Mouse (Mus musculus) hindlimb bud, embryonic 11.5 days (tissue): ENCODE data around the gene AC131692.1.

Source experiments
- DNase-seq: peaks from one replicate; pipeline ENCODE4 v3.0.0-alpha.2; 2012; ENCODE audit warnings: low read depth, low spot score; ENCODE audit errors: extremely low spot score

The AC131692.1 gene

DNA sequence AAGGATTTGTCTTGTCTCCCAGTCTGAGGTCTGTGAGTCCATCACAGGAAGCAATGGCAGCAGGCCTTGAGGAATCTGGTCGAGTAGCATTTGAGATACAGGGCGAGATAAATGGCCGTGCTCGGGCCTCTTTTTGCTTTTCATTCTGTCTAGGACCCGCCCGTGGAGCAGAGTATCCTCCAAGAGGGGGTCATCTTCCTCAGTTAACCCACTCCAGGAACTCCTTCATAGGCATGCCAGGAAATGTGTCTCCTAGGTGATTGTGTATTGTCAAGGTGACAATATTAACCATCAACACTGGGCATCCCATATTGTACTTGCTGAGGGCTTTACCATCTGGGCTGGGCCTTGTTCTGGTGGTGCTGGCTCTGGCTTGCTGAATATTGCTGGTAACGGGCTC, at the start of gene AC131692.1:
TSS of gene AC131692.1 (plus strand) at position 301 of the 400 bp plus-strand sequence.
- DNase-seq, result no peak

DNA sequence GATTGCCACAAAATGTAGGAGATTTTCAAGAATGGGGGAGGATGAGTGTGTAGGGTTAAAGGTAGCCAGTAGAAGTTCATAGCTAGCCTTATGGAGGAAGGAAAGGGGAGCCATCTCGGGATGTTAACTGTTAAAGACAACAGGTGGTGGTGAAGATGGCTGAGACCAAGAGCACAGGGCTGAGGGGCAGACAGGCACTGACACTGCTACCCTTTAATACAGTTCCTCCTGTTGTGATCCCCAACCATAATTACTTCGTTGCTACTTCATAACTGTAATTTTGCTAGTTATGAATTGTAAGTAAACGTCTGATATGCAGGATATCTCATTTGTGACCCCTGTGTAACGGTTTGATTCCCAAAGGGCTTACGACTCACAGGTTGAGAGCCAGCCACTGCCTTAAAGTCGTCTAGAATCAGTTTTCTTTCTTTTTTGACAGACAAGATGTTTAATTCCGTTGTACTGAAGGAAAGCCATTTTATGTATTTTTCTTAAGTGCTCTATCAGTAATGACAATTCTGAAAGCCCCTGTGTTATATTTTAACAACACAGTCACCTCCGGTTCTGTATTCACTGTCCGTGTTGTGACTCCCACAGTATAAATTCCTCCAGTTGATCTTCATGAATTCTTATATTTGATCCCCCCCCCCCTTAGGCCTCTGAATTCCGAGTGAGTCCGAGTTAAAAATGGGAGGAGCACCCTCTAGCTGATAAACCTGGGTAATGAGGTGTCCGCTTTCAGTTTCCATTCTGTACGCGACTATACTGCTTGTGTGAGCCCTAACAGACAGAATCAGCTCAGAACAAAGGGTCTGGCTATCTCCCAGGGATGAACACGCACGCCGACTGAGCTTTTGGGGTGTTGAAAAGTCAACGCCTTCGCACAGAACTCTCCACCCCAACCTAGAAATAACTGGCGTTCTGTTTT, 48.6 kb upstream of the AC131692.1 start:
- DNase-seq, result no peak

DNA sequence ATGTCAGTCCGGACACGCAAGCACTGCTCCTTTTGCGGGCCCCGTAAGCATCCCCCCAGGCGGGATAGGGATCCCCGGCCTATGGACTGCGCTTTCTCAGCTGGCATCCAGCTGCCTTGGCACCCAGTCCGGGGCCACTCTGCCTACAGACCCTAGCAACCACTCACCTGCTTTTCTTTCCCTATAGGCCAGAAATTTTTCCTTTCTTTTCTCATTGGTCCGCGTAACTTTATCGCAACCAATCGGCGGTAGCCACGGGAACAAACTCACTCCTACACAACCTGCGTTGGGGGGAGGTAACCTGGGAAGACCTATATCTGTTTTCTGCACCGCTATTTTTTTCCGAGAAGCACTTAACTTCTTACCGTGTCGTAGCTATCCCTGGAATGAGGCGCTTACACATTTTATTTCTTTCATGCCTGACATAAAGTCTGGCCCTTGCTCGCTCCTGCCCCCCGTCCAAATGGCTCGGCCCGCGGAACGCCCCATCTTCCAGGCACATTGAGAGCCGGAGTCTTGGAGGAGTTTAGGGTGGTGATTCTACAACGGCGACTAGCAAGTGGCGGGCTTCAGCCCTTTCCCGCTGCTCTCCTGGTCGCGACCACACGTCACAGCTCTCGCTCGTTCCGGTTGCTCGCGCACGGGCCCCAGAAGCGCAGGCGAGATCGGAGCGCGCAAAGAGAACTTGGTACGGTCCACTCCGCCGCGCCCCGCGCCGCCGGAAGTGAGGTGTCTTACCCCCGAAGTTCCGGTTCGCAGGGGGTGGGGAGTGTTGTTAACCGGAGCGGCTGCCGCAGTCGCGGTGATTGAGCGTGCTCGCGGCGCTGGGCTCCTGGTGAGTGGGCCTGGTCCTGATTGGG, 47.7 kb upstream of the AC131692.1 start, which contains the start of gene Syvn1:
TSS of gene Syvn1 (plus strand) at position 283 of the 860 bp plus-strand sequence.
- DNase-seq, result peak; percentile 98

DNA sequence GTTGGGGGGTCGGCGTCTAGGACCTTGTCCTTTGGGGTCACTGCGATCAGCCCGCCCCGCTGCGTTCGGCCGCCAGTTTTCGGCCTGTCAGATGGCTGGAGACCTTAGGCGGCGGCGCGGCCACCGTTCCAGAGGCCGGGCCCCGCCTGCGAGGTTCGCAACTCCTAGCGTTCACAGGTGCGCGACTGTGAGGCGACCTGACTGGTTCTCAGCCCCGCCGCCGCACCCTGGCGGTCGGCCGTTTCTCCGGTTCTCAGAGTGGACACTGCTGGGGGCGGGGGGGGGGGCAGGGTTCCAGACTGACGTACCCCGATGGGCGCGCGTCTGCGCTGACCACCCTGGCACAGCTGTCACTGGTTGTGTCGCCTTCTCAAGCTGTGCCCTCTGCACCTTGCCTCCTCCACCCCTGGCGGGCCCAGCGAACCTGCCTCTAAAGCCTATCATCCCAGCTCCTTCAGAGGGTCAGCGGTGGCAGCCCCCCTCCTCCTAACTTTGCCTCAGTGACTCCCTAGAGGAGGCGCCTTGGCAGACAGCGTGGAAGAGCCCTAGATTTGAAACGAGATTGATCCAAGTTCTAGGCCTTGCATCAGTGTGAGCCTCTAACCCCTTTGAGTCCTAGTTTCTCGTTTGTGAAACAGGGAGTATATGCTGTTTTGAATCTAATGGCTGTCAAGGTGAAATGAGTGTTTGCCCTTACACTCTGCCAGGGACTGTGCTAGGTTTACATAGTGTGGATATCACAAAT, 46.9 kb upstream of the AC131692.1 start:
- DNase-seq, result no peak

DNA sequence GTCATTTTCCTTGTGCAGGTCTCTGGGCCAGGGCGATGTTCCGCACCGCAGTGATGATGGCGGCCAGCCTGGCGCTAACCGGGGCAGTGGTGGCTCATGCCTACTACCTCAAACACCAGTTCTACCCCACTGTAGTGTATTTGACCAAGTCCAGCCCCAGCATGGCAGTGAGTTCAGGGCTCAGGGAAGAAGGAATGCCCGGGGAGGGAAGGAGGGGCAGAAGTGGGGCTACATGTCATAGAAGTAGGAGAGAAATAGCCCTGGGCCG, 46.4 kb upstream of the AC131692.1 start:
- no peak for DNase-seq

DNA sequence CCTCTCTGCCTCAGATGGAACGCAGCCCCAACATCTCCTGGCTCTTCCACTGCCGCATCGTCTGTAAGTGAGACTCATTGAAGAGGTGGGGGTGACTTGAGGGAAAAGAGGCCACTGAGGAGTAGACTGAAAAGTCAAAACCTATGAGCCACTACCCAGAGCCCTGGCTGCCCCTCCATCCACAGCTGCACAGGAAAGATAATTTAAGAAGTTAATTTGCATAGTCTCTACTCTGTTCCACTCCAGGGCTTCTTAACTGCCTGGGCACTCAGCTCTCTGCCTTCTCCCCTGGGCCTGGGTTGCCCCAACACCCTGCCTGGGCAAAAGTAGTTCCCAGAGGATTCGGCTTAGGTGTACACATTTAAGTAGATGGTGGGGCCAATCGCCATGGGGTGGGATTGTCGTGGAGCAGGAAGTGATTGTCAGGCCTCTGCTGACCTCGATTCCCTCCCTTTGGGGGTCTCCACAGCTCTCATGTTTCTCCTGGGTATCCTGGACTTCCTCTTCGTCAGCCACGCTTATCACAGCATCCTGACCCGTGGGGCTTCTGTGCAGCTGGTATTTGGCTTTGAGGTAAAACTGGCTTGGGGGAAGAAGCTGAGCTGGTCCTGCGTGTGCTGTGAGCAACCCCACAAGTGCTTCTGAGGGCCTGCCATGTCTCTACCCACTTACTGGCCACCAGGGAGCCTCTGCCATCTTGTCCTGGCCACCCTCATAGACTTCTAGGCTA, 45.4 kb upstream of the AC131692.1 start:
- DNase-seq, result no peak

DNA sequence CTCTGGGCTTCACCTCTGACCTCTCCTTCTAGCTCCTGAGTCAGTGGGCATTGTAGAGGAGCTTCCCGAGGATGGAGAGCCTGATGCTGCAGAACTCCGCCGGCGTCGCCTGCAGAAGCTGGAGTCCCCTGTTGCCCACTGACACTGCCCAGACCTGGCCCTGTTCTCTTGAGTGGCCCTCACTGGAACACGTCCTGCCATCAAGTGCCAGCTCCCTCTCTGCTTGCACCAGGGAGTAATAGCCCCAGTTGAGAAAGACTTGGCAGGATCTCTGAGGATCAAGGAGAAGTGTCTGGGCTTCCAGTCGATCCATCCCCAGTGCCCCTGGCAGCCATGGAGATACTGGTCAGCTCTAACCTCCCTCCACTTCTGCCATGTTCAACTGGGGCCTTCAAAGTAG, 41.7 kb upstream of the AC131692.1 start:
- no peak for DNase-seq

DNA sequence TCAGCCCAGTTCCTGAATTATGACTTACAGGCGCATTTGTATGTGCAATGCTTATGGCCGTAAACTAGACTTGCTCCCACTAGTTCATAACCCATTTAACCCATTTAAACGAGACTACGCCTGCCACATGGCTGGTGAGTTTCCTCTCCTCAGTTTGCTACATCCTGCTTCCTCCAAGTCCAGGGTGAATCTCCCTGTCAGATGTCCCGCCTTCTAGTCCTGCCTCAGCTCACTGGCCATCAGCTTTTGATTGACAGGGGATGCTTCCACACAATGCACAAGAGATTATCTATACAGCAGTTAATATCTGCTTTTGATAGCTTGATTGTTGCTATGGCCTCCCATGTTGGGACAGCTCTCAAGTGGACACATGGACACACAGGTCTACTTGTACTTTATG, 39.9 kb upstream of the AC131692.1 start:
- DNase-seq, result no peak

DNA sequence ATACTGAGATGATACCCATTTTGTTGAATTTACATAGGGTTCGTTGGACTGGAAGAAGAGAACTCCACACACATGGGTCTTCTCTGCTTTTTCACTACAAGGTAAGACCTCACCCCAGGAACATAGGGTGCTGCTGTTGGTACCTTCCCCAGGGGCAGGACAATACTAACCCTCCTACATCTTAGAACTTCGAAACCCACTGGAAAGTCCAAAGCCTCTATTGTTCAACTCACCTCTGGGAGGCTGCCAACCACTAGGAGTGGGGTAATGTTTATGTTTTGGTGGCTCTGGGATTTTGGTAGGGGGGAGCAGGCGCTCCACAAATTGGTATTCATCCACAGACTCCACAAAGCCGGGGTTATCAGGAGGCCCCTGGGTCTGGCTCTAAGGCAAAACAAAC, 37.5 kb upstream of the AC131692.1 start:
- no peak for DNase-seq

DNA sequence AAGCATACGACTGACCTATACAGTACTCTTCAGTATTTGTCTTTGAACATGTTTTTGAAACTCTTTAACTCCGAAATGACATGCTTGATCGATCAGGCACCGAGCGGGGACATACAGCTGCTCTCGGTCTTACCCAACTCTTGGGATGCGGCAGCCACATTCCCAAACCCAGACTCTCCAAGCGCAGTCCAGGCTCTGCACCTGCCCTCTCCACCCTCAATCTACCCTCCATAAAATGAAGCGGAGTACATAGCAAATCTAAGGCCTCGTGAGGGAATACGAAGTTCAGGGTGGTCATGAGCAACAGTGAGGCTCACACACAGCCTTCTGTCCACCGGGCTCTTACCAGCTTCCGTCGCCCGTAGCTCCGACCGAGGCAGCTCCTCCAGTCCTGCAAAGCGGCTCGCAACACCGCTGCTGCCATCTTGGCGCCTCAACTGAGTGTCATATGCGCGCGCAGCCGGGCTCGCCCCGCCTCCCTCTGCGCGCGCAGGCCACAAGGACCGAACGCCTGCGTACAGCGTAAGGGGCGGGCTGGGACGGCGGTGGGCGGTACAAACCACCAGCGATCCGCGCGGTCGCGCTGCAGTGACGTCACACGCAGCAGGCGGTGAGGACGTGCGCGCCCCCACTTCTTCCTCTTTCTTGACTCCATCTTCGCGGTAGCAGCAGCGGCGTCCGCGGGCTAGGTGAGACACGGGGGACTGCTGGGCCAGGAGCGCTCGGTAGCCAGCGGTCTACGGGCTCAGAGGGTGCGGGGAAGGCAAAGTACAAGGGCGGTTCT, 36.7 kb upstream of the AC131692.1 start, which contains the start of the genes Mrpl49 and Fau:
TSS of gene Mrpl49 (minus strand) at position 473 of the 784 bp plus-strand sequence.
TSS of gene Fau (plus strand) at position 532 of the 784 bp plus-strand sequence.
- peak; percentile 91 for DNase-seq

DNA sequence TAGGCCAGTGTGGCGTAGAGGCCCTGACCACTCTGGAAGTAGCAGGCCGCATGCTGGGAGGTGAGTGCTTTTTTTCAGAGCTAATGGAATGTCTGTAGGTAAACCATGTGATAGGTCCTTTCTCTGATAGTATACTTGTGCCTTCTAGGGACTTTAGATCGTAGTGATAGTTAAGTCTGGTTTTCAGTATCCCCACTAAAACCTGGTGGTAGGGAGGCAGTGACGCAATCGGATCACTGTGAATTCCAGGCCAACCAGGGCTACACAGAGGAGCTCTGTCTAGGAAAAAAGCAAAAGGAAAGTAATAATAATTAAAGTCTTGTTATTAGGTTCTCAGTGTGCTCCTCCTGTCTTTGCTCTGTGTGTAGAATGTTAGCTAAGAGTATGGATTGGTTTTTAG, 35.7 kb upstream of the AC131692.1 start:
- DNase-seq, result no peak

DNA sequence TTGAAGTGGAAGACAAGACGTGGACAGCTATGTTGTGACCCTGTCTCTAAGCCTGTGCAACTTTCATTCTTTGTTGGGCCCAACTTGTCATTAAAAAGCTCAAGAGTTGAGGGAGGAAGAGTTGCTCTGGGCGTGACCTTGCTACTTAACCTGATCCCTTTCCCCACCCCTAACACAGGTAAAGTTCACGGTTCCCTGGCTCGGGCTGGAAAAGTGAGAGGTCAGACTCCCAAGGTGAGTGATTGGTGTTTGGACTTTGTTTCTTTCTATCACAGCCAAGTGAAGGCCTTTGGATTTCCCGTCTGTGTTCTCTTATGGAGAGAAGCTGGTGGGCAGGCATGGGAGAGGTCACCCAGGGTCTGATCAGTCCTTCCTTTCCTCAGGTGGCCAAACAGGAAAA, 35.3 kb upstream of the AC131692.1 start:
- DNase-seq, result no peak

DNA sequence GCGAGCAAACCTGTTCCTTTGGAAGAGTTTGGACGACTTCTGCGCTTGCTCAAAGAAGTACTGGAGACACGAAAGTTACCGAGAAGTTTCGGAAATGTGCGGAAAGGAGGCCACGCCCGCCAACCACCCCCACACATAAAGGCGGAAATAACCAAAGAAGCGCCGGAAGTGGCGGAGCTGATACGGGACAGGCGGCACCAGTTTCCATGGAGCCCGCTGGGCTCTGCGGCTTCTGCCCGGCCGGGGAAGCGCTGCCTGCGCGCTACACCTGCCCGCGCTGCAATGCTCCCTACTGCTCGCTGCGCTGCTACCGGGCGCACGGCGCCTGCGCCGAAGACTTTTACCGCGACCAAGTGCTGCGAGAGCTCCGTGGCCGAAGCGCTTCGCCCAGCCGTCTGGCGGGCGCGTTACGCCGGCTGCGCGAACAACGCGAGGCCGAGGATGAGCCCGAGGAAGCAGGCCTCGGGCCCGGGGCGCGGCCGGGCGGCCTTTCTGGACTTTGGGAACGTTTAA, 33.1 kb upstream of the AC131692.1 start, which contains the start of gene Znhit2:
TSS of gene Znhit2 (plus strand) at position 172 of the 513 bp plus-strand sequence.
- DNase-seq, result peak; percentile 83

DNA sequence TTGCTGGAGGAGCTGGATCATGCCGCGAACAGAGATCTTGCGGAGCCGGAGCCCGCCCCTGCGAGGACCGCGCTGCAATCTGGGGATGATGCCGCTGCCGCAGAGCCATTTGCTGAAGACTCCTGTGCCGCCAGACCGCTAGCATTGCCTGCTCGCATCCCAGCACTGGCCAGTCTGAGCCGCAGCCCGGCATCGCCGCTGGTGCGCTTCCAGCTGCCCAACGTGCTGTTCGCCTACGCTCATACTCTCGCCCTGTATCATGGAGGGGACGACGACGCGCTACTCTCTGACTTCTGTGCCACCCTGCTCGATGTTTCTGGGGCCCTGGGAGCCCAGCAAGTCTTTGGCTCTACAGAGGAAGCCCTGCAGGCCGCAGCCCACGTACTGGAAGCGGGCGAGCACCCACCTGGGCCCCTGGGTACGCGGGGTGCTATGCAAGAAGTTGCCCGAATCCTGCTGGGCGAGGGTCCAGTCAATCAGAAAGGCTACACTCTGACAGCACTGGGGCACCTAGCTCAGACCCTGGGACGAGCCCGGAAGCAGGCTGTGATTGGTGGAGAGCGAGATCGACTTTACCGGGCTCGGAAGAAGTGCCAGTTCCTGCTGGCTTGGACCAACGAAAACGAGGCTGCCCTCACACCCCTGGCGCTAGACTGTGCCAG, 32.4 kb upstream of the AC131692.1 start:
- DNase-seq, result no peak

DNA sequence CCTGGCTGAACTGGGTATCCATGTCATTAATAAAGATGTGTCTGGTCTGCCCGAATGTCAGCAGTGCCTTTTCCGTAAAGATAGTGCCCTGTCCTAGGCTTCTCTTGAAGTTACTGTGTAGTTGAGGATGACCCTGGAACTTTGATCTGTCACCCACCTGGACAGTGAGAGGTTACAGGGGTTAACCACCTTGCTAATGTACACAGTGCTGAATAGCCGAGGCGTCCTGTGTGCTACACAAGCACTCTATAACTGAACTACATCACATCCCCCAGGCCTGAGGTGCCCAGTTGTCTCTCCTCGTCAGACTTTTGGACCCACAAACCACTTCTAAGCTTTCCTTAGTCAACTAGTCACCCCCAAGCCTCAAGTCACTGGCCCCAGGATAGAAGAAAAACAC, 31.8 kb upstream of the AC131692.1 start:
- DNase-seq, result no peak

DNA sequence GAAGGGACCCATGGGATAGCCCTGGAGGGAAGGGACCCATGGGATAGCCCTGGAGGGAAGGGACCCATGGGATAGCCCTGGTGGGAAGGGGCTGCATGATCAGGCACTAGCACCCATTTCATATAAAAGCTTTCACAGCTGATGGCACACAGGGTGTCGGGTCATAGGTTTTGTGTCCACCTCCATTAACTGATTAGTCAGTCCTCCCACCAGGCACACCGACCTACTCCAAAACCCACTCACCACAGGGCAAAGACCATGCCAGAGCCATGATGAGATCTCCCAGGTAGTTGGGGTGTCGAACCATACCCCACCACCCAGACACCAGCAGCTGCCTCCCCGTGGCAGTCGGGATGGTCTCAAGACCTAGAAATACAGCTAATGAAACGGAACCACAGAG, 31.1 kb upstream of the AC131692.1 start:
- DNase-seq, result no peak

DNA sequence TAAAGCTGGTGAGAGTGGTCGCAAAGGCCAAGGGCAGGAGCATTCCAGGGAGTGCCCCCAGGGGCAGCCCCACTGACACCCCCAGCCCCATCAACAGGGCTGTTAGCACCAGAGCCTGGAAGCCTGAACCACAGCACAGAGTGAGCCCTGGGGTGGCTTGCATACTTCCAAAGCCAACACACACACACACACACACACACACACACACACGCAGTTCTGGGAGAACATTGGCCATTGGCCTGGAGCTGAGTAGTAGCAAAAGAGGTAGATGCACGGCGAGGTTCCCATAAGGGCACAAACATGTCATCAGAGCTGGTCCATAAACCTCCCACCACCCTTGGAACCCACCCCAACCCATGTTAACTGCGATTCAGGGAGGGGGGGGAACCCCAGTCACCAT, 27.6 kb upstream of the AC131692.1 start:
- no peak for DNase-seq

DNA sequence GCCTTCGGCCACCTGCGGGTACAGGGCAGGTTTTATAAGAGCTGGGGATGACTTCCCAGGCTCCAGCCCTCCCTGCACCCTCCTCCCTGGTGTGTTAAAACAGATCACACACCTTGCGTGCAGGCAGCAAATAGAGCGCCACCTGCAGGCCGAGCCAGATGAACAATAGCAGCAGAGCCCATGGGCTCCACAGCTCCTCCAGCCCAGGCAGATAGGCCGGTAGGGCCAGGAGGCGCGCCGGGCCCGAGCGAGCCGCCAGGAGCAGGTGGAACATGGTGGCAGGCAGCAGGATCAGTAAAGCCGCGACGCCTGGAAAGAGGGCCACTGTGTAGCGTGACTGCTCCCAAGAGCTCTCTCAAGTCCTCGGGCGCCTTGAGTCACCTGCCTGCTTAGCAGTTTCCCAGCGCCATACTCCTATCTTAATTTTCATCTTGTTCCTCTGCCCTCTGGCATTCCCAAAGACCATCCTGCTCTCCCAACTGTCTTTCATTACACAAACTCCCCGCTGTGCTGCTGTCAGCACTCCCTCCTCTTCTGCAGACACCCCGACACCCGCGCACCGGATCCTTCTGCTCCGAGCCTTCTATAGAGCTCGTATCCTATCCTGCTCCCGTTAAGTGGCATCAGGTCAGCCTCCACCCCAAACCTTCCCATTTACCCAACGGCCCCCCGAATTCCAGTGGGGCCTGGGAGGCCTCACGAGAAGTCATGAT, 27.1 kb upstream of the AC131692.1 start:
- DNase-seq, result no peak
